Mouse (Mus musculus): Measurements from ENCODE around the gene Tango6.

GRCm38 (mm10) chr8:106828921-106829320 lies 146.1 kb downstream of the Tango6 start:
- TF ChIP-seq CTCF (conservative IDR thresholded peaks at IDR 0.05 in 1 of 2, IDR thresholded peaks at IDR 0.05 in 1 of 2; ENCODE audit: low read depth in 2 of 2, low read length in 2 of 2), result no peak
- no peak for TF ChIP-seq POLR2A (IDR thresholded peaks at IDR 0.05; ENCODE audit: low read depth, low read length)
- no peak for TF ChIP-seq E2F4 (IDR thresholded peaks at IDR 0.05; ENCODE audit: insufficient replicate concordance, low read depth, low read length)
- TF ChIP-seq HCFC1 (IDR thresholded peaks at IDR 0.05; ENCODE audit: low read depth, low read length), result no peak
- TF ChIP-seq IRF4 (IDR thresholded peaks at IDR 0.05; ENCODE audit: low read depth, low read length), result no peak
- no peak for TF ChIP-seq ZNF384 (IDR thresholded peaks at IDR 0.05; ENCODE audit: low read depth, low read length)
- TF ChIP-seq ZC3H11A (IDR thresholded peaks at IDR 0.05; ENCODE audit: low read depth, low read length), result no peak
- TF ChIP-seq NELFE (IDR thresholded peaks at IDR 0.05; ENCODE audit: low read depth, low read length), result no peak
- no peak for TF ChIP-seq USF1 (IDR thresholded peaks at IDR 0.05; ENCODE audit: low read depth, low read length)

All from CH12.LX (cell line).